Mouse (Mus musculus): ENCODE data around the gene Gabrr3.

The Gabrr3 gene

GRCm38 (mm10) chr16:59407032-59407431 lies at the start of gene Gabrr3:
Gabrr3 (plus strand) TSS chr16:59407332.
- in situ Hi-C loops (cut with MboI, MseI): loop anchor here (25.0 kb wide), 1 partner anchor 970 kb away; no protein-coding TSS in a partner anchor

GRCm38 (mm10) chr16:59363893-59364292 lies 43.2 kb upstream of the Gabrr3 start, which contains the start of gene Olfr209:
Olfr209 (minus strand) TSS chr16:59363993.
- in situ Hi-C loops (cut with MboI, MseI): no loop called here

- in situ Hi-C loops (cut with MboI, MseI): no loop called here
These were observed 13.8 kb upstream of the Gabrr3 start for GRCm38 (mm10) chr16:59393300-59393699.

GRCm38 (mm10) chr16:59401102-59401501 lies 6.0 kb upstream of the Gabrr3 start:
- in situ Hi-C loops (cut with MboI, MseI): loop anchor here (25.0 kb wide), 1 partner anchor 964 kb away; no protein-coding TSS in a partner anchor

GRCm38 (mm10) chr16:59401985-59402384 lies 5.1 kb upstream of the Gabrr3 start:
- in situ Hi-C loops (cut with MboI, MseI): loop anchor here (25.0 kb wide), 1 partner anchor 965 kb away; no protein-coding TSS in a partner anchor

- in situ Hi-C loops (cut with MboI, MseI): loop anchor here (25.0 kb wide), 1 partner anchor 966 kb away; no protein-coding TSS in a partner anchor
These were observed 3.4 kb upstream of the Gabrr3 start for GRCm38 (mm10) chr16:59403684-59404083.

- in situ Hi-C loops (cut with MboI, MseI): loop anchor here (25.0 kb wide), 1 partner anchor 967 kb away; no protein-coding TSS in a partner anchor
These were observed 2.3 kb upstream of the Gabrr3 start for GRCm38 (mm10) chr16:59404798-59405197.

GRCm38 (mm10) chr16:59409341-59409748 lies 2.2 kb downstream of the Gabrr3 start:
- in situ Hi-C loops (cut with MboI, MseI): loop anchor here (25.0 kb wide), 1 partner anchor 972 kb away; no protein-coding TSS in a partner anchor

- in situ Hi-C loops (cut with MboI, MseI): loop anchor here (25.0 kb wide), 1 partner anchor 972 kb away; no protein-coding TSS in a partner anchor
These were observed 2.7 kb downstream of the Gabrr3 start for GRCm38 (mm10) chr16:59409800-59410199.

- in situ Hi-C loops (cut with MboI, MseI): loop anchor here (25.0 kb wide), 1 partner anchor 976 kb away; no protein-coding TSS in a partner anchor
These were observed 6.3 kb downstream of the Gabrr3 start for GRCm38 (mm10) chr16:59413475-59413874.

- in situ Hi-C loops (cut with MboI, MseI): loop anchor here (25.0 kb wide), 1 partner anchor 983 kb away; no protein-coding TSS in a partner anchor
These were observed 13.2 kb downstream of the Gabrr3 start for GRCm38 (mm10) chr16:59420237-59420866.

- in situ Hi-C loops (cut with MboI, MseI): loop anchor here (25.0 kb wide), 1 partner anchor 984 kb away; no protein-coding TSS in a partner anchor
These were observed 13.7 kb downstream of the Gabrr3 start for GRCm38 (mm10) chr16:59420867-59421251.

GRCm38 (mm10) chr16:59421571-59422345 lies 14.6 kb downstream of the Gabrr3 start:
- in situ Hi-C loops (cut with MboI, MseI): loop anchor here (25.0 kb wide), 1 partner anchor 984 kb away; no protein-coding TSS in a partner anchor

GRCm38 (mm10) chr16:59427960-59428359 lies 20.8 kb downstream of the Gabrr3 start:
- in situ Hi-C loops (cut with MboI, MseI): no loop called here

- in situ Hi-C loops (cut with MboI, MseI): loop anchor here (5.0 kb wide), 1 partner anchor 44 kb away; no protein-coding TSS in a partner anchor
These were observed 26.0 kb downstream of the Gabrr3 start for GRCm38 (mm10) chr16:59433181-59433580.

- in situ Hi-C loops (cut with MboI, MseI): no loop called here
These were observed 37.9 kb downstream of the Gabrr3 start for GRCm38 (mm10) chr16:59444880-59445559.

GRCm38 (mm10) chr16:59448181-59448580 lies 41.0 kb downstream of the Gabrr3 start:
- in situ Hi-C loops (cut with MboI, MseI): no loop called here

GRCm38 (mm10) chr16:59449092-59449491 lies 42.0 kb downstream of the Gabrr3 start:
- in situ Hi-C loops (cut with MboI, MseI): no loop called here

GRCm38 (mm10) chr16:59451813-59452212 lies 44.7 kb downstream of the Gabrr3 start:
- in situ Hi-C loops (cut with MboI, MseI): loop anchor here (25.0 kb wide), 1 partner anchor 940 kb away; the partner anchor contains the start of gene St3gal6

GRCm38 (mm10) chr16:59459259-59459861 lies 52.2 kb downstream of the Gabrr3 start:
- in situ Hi-C loops (cut with MboI, MseI): loop anchor here (25.0 kb wide), 1 partner anchor 947 kb away; the partner anchor contains the start of gene St3gal6

- in situ Hi-C loops (cut with MboI, MseI): loop anchor here (25.0 kb wide), 1 partner anchor 951 kb away; the partner anchor contains the start of gene St3gal6
These were observed 56.4 kb downstream of the Gabrr3 start for GRCm38 (mm10) chr16:59463567-59463966.
